Mouse (Mus musculus) lung, postnatal 0 days (tissue): Measurements from ENCODE around the gene Gm37240.

Experiments
- CTCF ChIP-seq: IDR thresholded peaks from 2 replicates; pipeline ENCODE4 v1.5.1; 2016; ENCODE audit warnings: antibody characterized with exemption, mild to moderate bottlenecking
- EP300 ChIP-seq: IDR thresholded peaks from 2 replicates; pipeline ENCODE4 v1.6.1; 2016; ENCODE audit warnings: antibody characterized with exemption, mild to moderate bottlenecking, control low read depth

DNA sequence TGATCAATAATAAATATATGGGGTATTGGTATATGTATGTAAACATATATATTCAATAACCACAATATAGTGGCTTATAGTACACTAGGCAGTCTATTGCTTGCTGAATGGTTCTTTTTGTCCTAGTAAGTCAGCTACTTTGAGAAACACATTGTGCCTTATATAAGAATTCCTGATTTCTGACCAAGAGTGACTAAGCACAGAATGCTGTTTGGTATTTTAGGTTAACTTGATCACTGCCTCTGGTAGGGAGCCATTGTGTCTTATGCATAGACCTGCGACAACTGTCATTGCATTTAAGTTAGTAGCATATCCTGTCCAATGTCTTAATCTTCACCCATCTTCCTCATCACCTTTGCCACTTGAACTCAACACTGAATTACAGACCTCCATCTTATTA is 267.6 kb downstream of the Gm37240 start:
- TF ChIP-seq CTCF (no peak), EP300 (no peak)
